Mouse (Mus musculus) urinary bladder, postnatal 36 days (tissue): ENCODE results near the gene Cftr.

Experiments
- DNase-seq, 2 experiments: peaks; one replicate each; pipeline ENCODE4 v3.0.0; 2022; ENCODE audit warnings: low spot score in 2 of 2, mixed read lengths in 1 of 2

Cftr gene

DNA sequence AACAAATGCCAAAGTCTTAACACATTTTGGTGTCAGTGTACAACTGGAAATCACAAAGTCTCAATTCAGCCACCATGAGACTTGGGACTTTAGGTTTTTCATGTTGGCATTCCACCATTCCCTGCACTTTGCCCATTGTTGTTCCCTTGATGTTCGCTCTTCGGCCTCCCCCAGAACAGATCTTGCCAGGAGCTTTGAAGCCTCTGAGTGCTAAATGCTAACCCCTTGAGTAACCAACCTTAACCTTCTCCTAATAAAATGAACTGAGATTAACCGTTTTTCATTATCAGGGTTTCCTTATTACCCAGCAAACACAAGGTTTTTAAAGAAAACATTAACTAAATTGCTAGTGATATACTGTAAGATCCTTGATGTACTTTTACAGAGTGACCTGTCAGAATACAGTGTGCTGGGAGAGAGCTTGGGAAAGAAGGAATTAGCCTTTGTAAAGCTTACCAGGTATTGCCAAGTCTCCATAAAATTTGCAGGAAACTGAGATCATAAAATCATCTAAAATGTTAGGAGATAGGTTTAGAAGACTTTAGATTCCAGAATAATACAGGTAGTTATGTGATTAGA, 144.0 kb downstream of the Cftr start:
- DNase-seq: no peak

DNA sequence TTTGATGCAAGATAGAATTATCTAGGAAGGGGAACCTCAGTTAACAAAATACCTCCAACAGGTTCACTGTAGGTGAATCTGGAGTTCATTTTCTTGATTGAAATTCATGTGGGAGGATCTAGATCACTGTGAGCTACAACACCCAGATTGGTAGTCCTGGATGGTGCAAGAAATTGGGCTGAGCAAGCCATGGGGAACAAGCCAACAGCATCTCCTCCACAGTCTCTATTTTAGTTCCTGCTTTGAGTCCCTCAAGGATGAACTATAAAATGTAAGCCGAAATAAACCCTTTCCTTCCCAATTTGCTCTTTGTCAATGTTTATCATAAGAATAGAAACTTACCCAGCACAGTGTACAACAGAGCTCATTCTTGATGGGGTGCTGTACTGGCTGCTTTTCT, 152.5 kb downstream of the Cftr start:
- no peak for DNase-seq

DNA sequence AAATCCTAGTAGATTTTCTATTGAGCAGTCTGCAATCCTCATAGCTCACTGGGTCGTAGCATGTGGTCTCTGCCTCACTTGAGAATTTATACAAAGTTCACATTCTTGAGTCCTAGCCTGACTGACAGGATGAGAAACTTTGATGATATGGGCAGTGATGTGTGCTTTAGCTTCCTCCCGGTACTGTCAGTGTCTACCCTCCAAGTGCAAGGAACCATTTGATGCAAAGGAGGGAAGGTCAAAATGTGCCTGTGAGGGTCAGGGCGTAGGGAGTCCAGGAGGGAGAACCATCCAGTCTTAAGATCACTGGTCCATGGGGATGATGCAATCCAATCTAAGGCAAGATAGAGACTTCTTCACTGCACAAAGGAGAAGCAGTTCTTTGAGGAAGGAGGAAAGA, 164.9 kb downstream of the Cftr start:
- DNase-seq: no peak

DNA sequence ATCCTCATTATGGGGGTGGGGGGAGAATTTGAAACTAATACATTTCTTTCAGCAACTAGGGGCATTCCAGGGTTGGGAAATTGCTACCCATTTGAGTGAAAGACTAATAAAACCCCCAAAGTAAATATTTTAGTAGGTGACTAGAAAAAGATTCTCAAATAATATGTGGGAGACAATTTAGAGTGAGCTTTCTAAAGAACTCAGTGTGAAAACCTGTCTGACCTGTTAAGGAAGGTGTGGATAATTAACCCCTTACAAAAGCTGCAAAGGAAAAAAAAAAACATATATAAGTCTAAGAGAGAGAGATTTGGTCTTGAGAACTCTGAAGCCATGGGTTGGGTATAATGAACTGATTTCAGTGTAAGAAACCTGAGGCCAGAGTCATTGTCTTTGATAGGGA, 167.8 kb downstream of the Cftr start:
- no peak for DNase-seq

DNA sequence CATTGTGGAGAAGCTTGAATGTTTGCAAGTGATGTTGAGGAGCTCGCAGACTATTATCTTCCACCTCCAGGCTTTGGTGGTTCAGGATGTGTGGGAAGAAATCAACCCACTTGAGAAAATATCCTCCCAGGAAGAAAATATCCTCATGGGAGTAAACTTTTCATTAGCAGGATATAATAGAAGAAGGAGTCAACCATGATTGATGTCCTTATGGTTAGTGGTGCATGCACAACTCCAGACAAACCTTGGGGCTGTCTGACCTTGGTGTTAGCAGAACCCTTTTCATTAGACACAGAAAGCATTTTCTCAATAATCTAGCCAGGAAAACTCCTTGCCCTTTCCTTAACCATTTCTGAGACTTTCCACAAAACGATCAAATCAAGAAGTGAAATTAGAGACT, 173.8 kb downstream of the Cftr start:
- no peak for DNase-seq

DNA sequence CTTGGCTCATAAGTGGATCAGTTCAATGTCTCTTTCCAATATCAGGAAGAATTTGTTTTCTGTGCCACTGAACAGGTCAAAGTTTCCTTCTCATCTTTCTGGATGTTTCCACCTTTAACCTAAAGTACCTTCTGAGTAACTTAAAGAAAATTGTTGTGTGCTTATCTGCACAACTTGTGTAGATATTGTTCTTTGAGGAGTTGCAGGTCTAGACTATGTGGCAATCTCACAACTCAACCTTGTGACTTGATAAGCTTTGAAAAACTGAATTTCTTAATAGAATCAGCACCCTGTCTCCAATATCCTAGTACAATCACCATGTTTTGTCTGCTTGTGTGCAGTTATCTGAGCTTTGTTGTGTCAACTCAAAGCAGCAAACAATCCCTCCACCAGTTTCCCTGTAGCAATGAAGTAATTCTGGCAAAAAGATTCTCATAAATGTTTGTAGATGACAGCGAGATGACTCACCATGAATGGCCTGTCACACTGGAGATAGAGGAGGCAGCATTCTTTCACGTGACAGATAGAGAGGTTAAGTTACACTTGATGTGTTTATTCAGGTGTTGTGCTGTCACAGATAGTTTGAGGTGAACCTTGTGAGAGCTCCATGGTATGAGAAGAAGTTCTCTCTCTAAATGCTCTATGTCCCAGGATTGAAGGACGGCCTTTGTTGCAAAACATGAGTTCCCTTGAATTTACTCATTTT, 178.8 kb downstream of the Cftr start:
- no peak for DNase-seq

DNA sequence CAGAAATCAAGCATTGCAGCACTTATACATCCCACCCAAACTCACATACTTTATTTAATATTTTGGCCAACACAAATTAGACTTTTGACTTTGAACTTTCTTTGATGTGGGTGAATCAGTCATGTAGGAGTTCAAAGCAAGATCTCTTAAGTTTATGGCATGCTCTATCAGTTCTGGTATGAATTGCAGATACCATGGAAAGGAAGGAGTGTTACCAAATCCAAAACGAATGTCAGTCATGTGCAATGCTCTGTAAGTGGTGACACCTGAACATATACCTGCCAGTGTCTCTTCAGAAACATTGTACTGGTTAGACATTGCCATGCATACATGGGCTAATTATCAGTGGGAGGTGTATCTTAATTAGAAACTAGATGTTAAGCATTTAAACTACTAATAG, 189.7 kb downstream of the Cftr start:
- no peak for DNase-seq

DNA sequence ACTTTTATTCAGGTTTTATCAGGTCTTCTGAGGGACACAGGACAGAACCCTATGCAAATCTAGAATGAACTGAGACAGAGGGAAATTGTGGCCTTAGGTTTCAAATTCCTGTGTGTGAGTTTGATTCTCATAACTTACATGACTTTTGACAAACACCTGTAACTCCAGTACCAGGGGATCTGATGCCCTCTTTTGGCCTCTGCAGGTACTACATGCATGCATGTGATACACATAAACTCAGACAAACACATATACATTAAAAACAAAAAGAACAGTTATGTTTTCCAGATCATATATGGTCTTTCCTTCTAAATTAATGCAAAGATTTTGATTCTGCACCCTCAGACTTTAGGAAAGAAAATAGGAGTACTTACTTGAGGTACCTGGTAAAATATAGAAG, 190.5 kb downstream of the Cftr start:
- no peak for DNase-seq

DNA sequence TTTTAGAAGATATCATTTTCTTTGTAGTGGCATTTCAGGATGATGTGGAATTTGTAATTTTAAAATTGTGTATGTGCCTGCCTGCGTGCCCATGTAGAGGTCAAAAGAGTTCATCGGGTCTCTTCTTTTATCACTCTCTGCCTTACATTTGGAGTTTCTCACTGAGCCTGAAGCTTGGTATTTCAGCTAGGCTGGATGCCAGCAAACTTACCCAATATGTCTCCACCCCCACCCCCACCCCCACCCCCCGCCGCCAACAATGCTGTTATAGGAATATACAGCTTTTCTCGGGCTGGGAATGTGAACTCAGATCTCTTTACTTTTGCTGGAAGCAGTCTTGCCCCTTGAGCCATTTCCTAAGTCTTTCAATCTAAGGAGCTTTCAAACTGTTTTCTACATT, 191.7 kb downstream of the Cftr start:
- no peak for DNase-seq

DNA sequence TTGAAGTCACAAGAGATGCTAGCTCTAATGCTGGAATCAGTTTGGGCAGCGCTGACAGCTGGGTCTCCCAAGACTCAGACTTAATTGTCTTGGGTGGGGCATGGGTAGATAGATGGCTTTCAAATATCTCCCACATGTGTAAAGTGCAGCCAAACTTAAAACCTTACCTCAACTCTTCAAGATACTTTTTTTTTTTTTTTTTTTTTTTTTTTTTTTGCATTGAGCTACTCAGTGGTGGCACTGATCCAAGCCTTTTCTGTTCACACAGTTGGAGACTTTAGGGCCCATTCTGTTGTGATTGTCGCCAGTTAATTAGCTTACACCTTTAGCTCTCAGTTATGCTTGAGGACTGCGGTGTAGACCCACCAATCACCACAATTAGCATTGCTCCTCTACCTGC, 198.6 kb downstream of the Cftr start:
- DNase-seq: no peak

DNA sequence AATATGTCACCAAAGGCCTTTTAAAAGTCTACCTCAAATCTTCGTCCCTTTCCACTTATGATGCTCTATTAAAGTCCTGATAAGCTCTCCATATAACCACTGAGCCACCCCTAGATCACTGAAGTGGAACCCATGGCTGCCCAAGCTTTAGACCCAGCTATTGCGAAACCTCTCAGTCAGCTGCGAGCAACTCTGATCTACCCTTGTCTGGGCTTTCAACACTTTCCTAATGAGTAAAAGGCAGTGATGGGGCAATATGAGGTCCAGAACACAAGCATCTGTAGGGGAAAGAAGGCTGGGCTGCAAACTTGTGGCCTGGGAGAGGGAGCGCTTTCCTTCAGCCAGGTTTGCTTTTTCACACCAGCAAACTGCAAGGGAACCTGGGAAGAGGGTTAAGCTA, 199.2 kb downstream of the Cftr start:
- DNase-seq: no peak
